Comparison of ENCODE assay signal across 8 mouse cellular contexts in the genomic region with DNA sequence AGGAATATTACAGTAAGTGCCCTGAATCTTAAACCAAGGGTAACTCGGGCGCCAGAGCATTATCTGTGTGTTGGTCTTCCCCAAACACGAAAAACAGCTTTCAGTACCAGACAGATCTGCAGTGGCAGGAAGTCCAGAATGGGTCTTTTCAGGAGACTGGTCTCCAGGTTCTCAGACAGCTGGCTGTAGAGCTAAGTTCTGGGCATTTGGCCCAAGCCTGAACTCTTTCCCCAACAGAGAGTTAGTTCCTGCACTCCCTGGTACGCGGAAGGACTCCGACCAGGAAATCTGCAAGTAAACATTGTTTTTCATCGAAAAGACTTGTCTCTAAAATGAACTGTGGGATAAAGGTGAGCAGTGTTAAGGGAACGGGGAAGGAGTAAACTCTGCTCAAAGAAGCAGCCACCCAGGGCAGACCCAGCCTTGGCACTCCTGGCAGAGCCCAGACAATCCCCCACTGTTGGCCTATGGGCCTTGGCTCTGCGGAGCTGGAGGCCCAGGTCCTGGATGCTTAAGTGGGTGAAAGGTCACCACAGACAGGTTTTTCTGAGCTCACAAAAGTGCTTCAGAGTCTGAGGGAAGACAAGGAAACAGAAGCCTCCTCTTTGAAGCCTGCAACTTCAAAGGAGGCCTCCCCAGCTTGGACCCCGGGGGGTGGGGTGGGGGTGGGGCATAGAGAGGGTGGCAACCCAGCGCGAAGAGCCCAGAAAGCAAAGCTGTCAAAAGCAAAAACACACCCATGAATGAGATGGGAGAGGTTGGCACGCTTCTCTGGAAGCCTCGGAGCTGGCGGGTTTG. TPM values are rescaled to one million over a fixed set of nuclear protein-coding genes. Genes with fewer than 3 reads are reported as not detected.
A peak's percentile ranks its signal among the peaks of the same experiment; 100 is the strongest.
DNase-seq lines count a peak whose midpoint lies in the region; ATAC-seq lines count a peak whose summit lies in the region.

No protein-coding gene starts in this region.

- H3K4me3 ChIP-seq in embryonic facial prominence, embryonic 10.5 days = peak overlapping the region; percentile 75
- H3K4me3 ChIP-seq in heart, embryonic 12.5 days = peak overlapping the region; percentile 3; the same call in 1 of the 2 replicates
- no peak overlapping the region for H3K4me3 ChIP-seq in kidney, embryonic 14.5 days (ENCODE audit: low read length)
- H3K4me3 ChIP-seq in liver, embryonic 11.5 days (ENCODE audit: low read depth, low read length) = no peak overlapping the region
- H3K4me3 ChIP-seq in neural tube, embryonic 12.5 days = no peak overlapping the region

- no peaks in the 10 kb centered on the region for H3K27me3 ChIP-seq in embryonic facial prominence, embryonic 10.5 days (replicated peaks; ENCODE audit: low read depth, poor library complexity, severe bottlenecking)
- H3K27me3 ChIP-seq in heart, embryonic 12.5 days (replicated peaks) = no peaks in the 10 kb centered on the region
- H3K27me3 ChIP-seq in kidney, embryonic 14.5 days (ENCODE audit: control insufficient read depth, insufficient read depth, low read length) = no peaks in the 10 kb centered on the region
- H3K27me3 ChIP-seq in liver, embryonic 11.5 days (replicated peaks; ENCODE audit: control insufficient read depth, insufficient read depth, low read length) = no peaks in the 10 kb centered on the region
- H3K27me3 ChIP-seq in neural tube, embryonic 12.5 days (replicated peaks) = no peaks in the 10 kb centered on the region

- H3K36me3 ChIP-seq in embryonic facial prominence, embryonic 10.5 days (replicated peaks) = no peaks in the 10 kb centered on the region
- no peaks in the 10 kb centered on the region for H3K36me3 ChIP-seq in heart, embryonic 12.5 days
- no peaks in the 10 kb centered on the region for H3K36me3 ChIP-seq in kidney, embryonic 14.5 days (ENCODE audit: control insufficient read depth, insufficient read depth, low read length)
- H3K36me3 ChIP-seq in liver, embryonic 11.5 days (ENCODE audit: control insufficient read depth, insufficient read depth, low read length) = no peaks in the 10 kb centered on the region
- H3K36me3 ChIP-seq in neural tube, embryonic 12.5 days = no peaks in the 10 kb centered on the region

- no peaks in the 10 kb centered on the region for H3K9me3 ChIP-seq in embryonic facial prominence, embryonic 10.5 days
- no peaks in the 10 kb centered on the region for H3K9me3 ChIP-seq in heart, embryonic 12.5 days (replicated peaks)
- H3K9me3 ChIP-seq in kidney, embryonic 14.5 days (ENCODE audit: control insufficient read depth, low read length) = no peaks in the 10 kb centered on the region
- no peaks in the 10 kb centered on the region for H3K9me3 ChIP-seq in liver, embryonic 11.5 days (ENCODE audit: control insufficient read depth, low read length)
- no peaks in the 10 kb centered on the region for H3K9me3 ChIP-seq in neural tube, embryonic 12.5 days

- peak overlapping the region; percentile 96 for H3K4me2 ChIP-seq in heart, embryonic 12.5 days
- H3K4me2 ChIP-seq in kidney, embryonic 14.5 days (replicated peaks; ENCODE audit: low read depth, low read length) = peak overlapping the region; percentile 21; the same call in 1 of the 2 replicates
- no peak overlapping the region for H3K4me2 ChIP-seq in liver, embryonic 11.5 days
- peak overlapping the region; percentile 90 for H3K4me2 ChIP-seq in neural tube, embryonic 12.5 days (replicated peaks)

- DNase-seq in thymus, postnatal 4 days = peak; percentile 33
- DNase-seq in thymus, postnatal 25 days = no peak
- DNase-seq in embryonic facial prominence, embryonic 10.5 days (ENCODE audit: low spot score) = peak; percentile 66
- DNase-seq in liver, embryonic 11.5 days (ENCODE audit: low spot score) = no peak

- ATAC-seq in heart, embryonic 12.5 days (ENCODE audit: insufficient number of reproducible peaks, low FRiP score) = no peak
- no peak for ATAC-seq in kidney, embryonic 14.5 days (ENCODE audit: low FRiP score, low TSS enrichment)
- no peak for ATAC-seq in liver, embryonic 11.5 days (replicated peaks; ENCODE audit: low FRiP score)
- ATAC-seq in neural tube, embryonic 12.5 days (ENCODE audit: low FRiP score, low read depth) = no peak
- ATAC-seq in erythroblast, adult 5-6 weeks (replicated peaks; ENCODE audit: low FRiP score, poor library complexity, severe bottlenecking) = no peak

- peak overlapping the region; percentile 72 for H3K27ac ChIP-seq in embryonic facial prominence, embryonic 10.5 days (replicated peaks)
- peak overlapping the region; percentile 72 for H3K27ac ChIP-seq in heart, embryonic 12.5 days (ENCODE audit: poor library complexity, severe bottlenecking)
- peak overlapping the region; percentile 44; the same call in 1 of the 2 replicates for H3K27ac ChIP-seq in kidney, embryonic 14.5 days (ENCODE audit: low read depth, low read length)
- H3K27ac ChIP-seq in liver, embryonic 11.5 days (ENCODE audit: low read depth, low read length) = 0 out of 2 replicates have a peak overlapping the region, but pooled peaks have one; percentile 8
- H3K27ac ChIP-seq in neural tube, embryonic 12.5 days = no peak overlapping the region

- peaks cover 51% of the 10 kb centered on the region for H3K4me1 ChIP-seq in embryonic facial prominence, embryonic 10.5 days
- H3K4me1 ChIP-seq in heart, embryonic 12.5 days (replicated peaks) = peaks cover 27% of the 10 kb centered on the region
- H3K4me1 ChIP-seq in kidney, embryonic 14.5 days (ENCODE audit: control insufficient read depth, insufficient read depth, low read length) = peaks cover 24% of the 10 kb centered on the region
- peaks cover 24% of the 10 kb centered on the region for H3K4me1 ChIP-seq in liver, embryonic 11.5 days (replicated peaks; ENCODE audit: control insufficient read depth, insufficient read depth, low read length)
- H3K4me1 ChIP-seq in neural tube, embryonic 12.5 days = peaks cover 32% of the 10 kb centered on the region

- peak overlapping the region; percentile 10; the same call in 1 of the 2 replicates for H3K9ac ChIP-seq in heart, embryonic 12.5 days
- no peak overlapping the region for H3K9ac ChIP-seq in kidney, embryonic 14.5 days (ENCODE audit: low read depth, low read length)
- no peak overlapping the region for H3K9ac ChIP-seq in liver, embryonic 11.5 days (ENCODE audit: low read depth, low read length)
- H3K9ac ChIP-seq in neural tube, embryonic 12.5 days = peak overlapping the region; percentile 33; the same call in 1 of the 2 replicates

- 31% methylated on average over 15 of the region's 15 CpGs for WGBS in embryonic facial prominence, embryonic 10.5 days
- 20% methylated on average over 15 of the region's 15 CpGs for WGBS in heart, embryonic 12.5 days
- 29% methylated on average over 15 of the region's 15 CpGs for WGBS in kidney, embryonic 14.5 days
- 33% methylated on average over 15 of the region's 15 CpGs for WGBS in liver, embryonic 11.5 days
- 28% methylated on average over 15 of the region's 15 CpGs for WGBS in neural tube, embryonic 12.5 days

RNA-seq across cellular contexts. Expression of gene Rhob, which starts 3.7 kb away (rescaled TPM):
- 24.8 and 26.4 TPM in 2 replicates for polyA plus RNA-seq in embryonic facial prominence, embryonic 10.5 days (2016; fragmentation: Nextera tagmentation; extraction: Ambion mirVana)
- 52.9 and 55.1 TPM in 2 replicates for polyA plus RNA-seq in heart, embryonic 12.5 days (2016; fragmentation: Nextera tagmentation; extraction: Ambion mirVana)
- 38.3 and 43.6 TPM in 2 replicates for polyA plus RNA-seq in kidney, embryonic 14.5 days (2014; fragmentation: Nextera tagmentation; extraction: Ambion mirVana)
- 19.5 and 23.2 TPM in 2 replicates for polyA plus RNA-seq in liver, embryonic 11.5 days (2014; fragmentation: Nextera tagmentation; extraction: Ambion mirVana)
- 92.0 and 92.6 TPM in 2 replicates for polyA plus RNA-seq in neural tube, embryonic 12.5 days (2016; fragmentation: Nextera tagmentation; extraction: Ambion mirVana)
- 27.4 and 31.9 TPM in 2 replicates for total RNA-seq in erythroblast, adult 5-6 weeks (2015; ENCODE audit: low replicate concordance)
- 8.9 and 9.7 TPM in 2 replicates for total RNA-seq in erythroblast, adult 5-6 weeks (2017; ENCODE audit: low replicate concordance)

Comparison
In these comparisons a context has a peak if more than half of its experiments do, and no peak if none do; other contexts are left out.
1. DNase-seq: peak in thymus, postnatal 4 days (single experiment) and embryonic facial prominence, embryonic 10.5 days (single experiment); none in thymus, postnatal 25 days (single experiment) and liver, embryonic 11.5 days (single experiment).
2. H3K4me3 ChIP-seq: peak in embryonic facial prominence, embryonic 10.5 days (single experiment) and heart, embryonic 12.5 days (single experiment); none in kidney, embryonic 14.5 days (single experiment), liver, embryonic 11.5 days (single experiment) and neural tube, embryonic 12.5 days (single experiment).
3. H3K9ac ChIP-seq: peak in heart, embryonic 12.5 days (single experiment) and neural tube, embryonic 12.5 days (single experiment); none in kidney, embryonic 14.5 days (single experiment) and liver, embryonic 11.5 days (single experiment).